Mouse (Mus musculus) stomach, postnatal 0 days (tissue): Measurements from ENCODE around the gene Ucp2. TPM values are rescaled to one million over a fixed set of nuclear protein-coding genes. Genes with fewer than 3 reads are reported as not detected.

ENCODE experiments used
- ATAC-seq: fragments of 200-750 bp; cut with Nextera tagmentation; 2 replicates; pipeline ENCODE4 v1.8.0; 2017; ENCODE audit not compliant: low FRiP score, low TSS enrichment
- DNase-seq: peaks from one replicate; pipeline ENCODE4 v3.0.0-alpha.2; 2016; ENCODE audit warnings: low spot score
- H3K27ac ChIP-seq: fragments of 300-500 bp; sonication (generic); replicated peaks from 2 replicates; pipeline ENCODE4 v1.5.1; 2014; ENCODE audit warnings: mild to moderate bottlenecking, control low read depth
- H3K27me3 ChIP-seq: fragments of 300-500 bp; sonication (generic); 2 replicates; pipeline ENCODE4 v1.6.1; 2014; ENCODE audit warnings: low read length; ENCODE audit not compliant: control insufficient read depth, insufficient read depth
- H3K36me3 ChIP-seq: fragments of 300-500 bp; sonication (generic); 2 replicates; pipeline ENCODE4 v1.6.1; 2014; ENCODE audit warnings: low read length, mixed read lengths; ENCODE audit not compliant: control insufficient read depth, insufficient read depth
- H3K4me1 ChIP-seq: fragments of 300-500 bp; sonication (generic); replicated peaks from 2 replicates; pipeline ENCODE4 v1.6.1; 2014; ENCODE audit warnings: antibody characterized with exemption; ENCODE audit not compliant: control insufficient read depth, insufficient read depth
- H3K4me2 ChIP-seq: fragments of 300-500 bp; sonication (generic); replicated peaks from 2 replicates; pipeline ENCODE4 v1.6.1; 2014; ENCODE audit warnings: low read depth, mild to moderate bottlenecking, control low read depth, moderate library complexity
- H3K4me3 ChIP-seq: fragments of 300-500 bp; sonication (generic); 2 replicates; pipeline ENCODE4 v1.5.1; 2014; ENCODE audit warnings: low read depth, low read length, control low read depth
- H3K9ac ChIP-seq: fragments of 300-500 bp; sonication (generic); 2 replicates; pipeline ENCODE4 v1.6.1; 2014; ENCODE audit warnings: mild to moderate bottlenecking, low read length, control low read depth, mixed read lengths
- H3K9me3 ChIP-seq: fragments of 300-500 bp; sonication (generic); 2 replicates; pipeline ENCODE4 v1.6.1; 2016; ENCODE audit warnings: low read length; ENCODE audit not compliant: control insufficient read depth
- CTCF ChIP-seq: IDR thresholded peaks from 2 replicates; pipeline ENCODE4 v1.5.1; 2016; ENCODE audit warnings: antibody characterized with exemption, low read depth, mild to moderate bottlenecking, moderate library complexity
- EP300 ChIP-seq: optimal IDR thresholded peaks from 2 replicates; pipeline ENCODE3; 2016; ENCODE audit warnings: antibody characterized with exemption
- WGBS: fragments of 180-500 bp; shearing (Covaris S2); extraction: QIAGEN DNeasy Blood & Tissue Kit; methylation state at CpG from one replicate; pipeline ENCODE4 v1.1.7; 2014; 5-methylcytosine and 5-hydroxymethylcytosine counted together
- polyA plus RNA-seq: library from polyadenylated mRNA; unstranded; fragments of >200 nt; fragmentation: Nextera tagmentation; extraction: Ambion mirVana; gene quantifications from 2 replicates; pipeline ENCODE4 v1.2.1, GENCODE M21; 2015

The Ucp2 gene
- polyA plus RNA-seq, 1 experiment from 2014 or later = 618 TPM

GRCm38 (mm10) chr7:100506494-100506893, 13.4 kb downstream of the Ucp2 start:
- no peak overlapping the region for H3K4me3 ChIP-seq
- DNase-seq (no peak), ATAC-seq (no peak; the same call in 1 of the 2 replicates)
- H3K27ac ChIP-seq = no peak overlapping the region
- no peaks in the 10 kb centered on the region for H3K9me3 ChIP-seq
- H3K4me1 ChIP-seq = no peaks in the 10 kb centered on the region
- no peak overlapping the region for H3K9ac ChIP-seq
- H3K36me3 ChIP-seq = no peaks in the 10 kb centered on the region
- no peaks in the 10 kb centered on the region for H3K27me3 ChIP-seq
- no peak overlapping the region for H3K4me2 ChIP-seq
- WGBS = 66% methylated on average over 4 of the region's 4 CpGs
- TF ChIP-seq CTCF = no peak
- TF ChIP-seq EP300 = no peak

- no peak for TF ChIP-seq CTCF
- TF ChIP-seq EP300 = no peak
- DNase-seq (no peak), ATAC-seq (no peak)
- H3K4me2 ChIP-seq = no peak overlapping the region
- no peaks in the 10 kb centered on the region for H3K4me1 ChIP-seq
- H3K27me3 ChIP-seq = no peaks in the 10 kb centered on the region
- H3K9ac ChIP-seq = no peak overlapping the region
- H3K27ac ChIP-seq = no peak overlapping the region
- no peaks in the 10 kb centered on the region for H3K36me3 ChIP-seq
- WGBS = 53% methylated on average over 3 of the region's 3 CpGs
- H3K4me3 ChIP-seq = no peak overlapping the region
- no peaks in the 10 kb centered on the region for H3K9me3 ChIP-seq
Measured at GRCm38 (mm10) chr7:100508670-100509069, 15.5 kb downstream of the Ucp2 start.

- Histone ChIP-seq H3K4me1 (no peaks in the 10 kb centered on the region), H3K4me2 (no peak overlapping the region), H3K36me3 (no peaks in the 10 kb centered on the region), H3K27me3 (no peaks in the 10 kb centered on the region), H3K9me3 (no peaks in the 10 kb centered on the region), H3K27ac (no peak overlapping the region), H3K4me3 (no peak overlapping the region), H3K9ac (no peak overlapping the region)
- WGBS = 74% methylated on average over 8 of the region's 8 CpGs
- ATAC-seq (peak; percentile 36; the same call in 1 of the 2 replicates), DNase-seq (peak; percentile 35)
- TF ChIP-seq CTCF = no peak
- TF ChIP-seq EP300 = no peak
Measured at GRCm38 (mm10) chr7:100511602-100512001, 18.5 kb downstream of the Ucp2 start.

GRCm38 (mm10) chr7:100514573-100514972, 21.4 kb downstream of the Ucp2 start, which contains the start of gene Dnajb13:
Gene Dnajb13, minus strand, starts transcription at chr7:100514960.
- TF ChIP-seq EP300 (no peak), CTCF (no peak)
- H3K4me1 ChIP-seq = no peaks in the 10 kb centered on the region
- WGBS = 46% methylated on average over 11 of the region's 11 CpGs
- ATAC-seq (peak; percentile 52), DNase-seq (peak; percentile 24)
- H3K9me3 ChIP-seq = no peaks in the 10 kb centered on the region
- no peaks in the 10 kb centered on the region for H3K27me3 ChIP-seq
- no peaks in the 10 kb centered on the region for H3K36me3 ChIP-seq
- no peak within 1 kb of the TSS for H3K9ac ChIP-seq
- H3K4me2 ChIP-seq = no peak within 1 kb of the TSS
- no peak within 1 kb of the TSS for H3K4me3 ChIP-seq
- no peak within 1 kb of the TSS for H3K27ac ChIP-seq

GRCm38 (mm10) chr7:100520204-100520603, 27.1 kb downstream of the Ucp2 start:
- Histone ChIP-seq H3K36me3 (no peaks in the 10 kb centered on the region), H3K27me3 (no peaks in the 10 kb centered on the region), H3K27ac (no peak overlapping the region), H3K4me1 (no peaks in the 10 kb centered on the region), H3K4me2 (no peak overlapping the region), H3K9me3 (no peaks in the 10 kb centered on the region), H3K4me3 (no peak overlapping the region), H3K9ac (no peak overlapping the region)
- 40% methylated on average over 7 of the region's 7 CpGs for WGBS
- peak; percentile 51; the same call in 1 of the 2 replicates for ATAC-seq
- peak; percentile 44 for DNase-seq
- no peak for TF ChIP-seq EP300
- TF ChIP-seq CTCF = no peak

- WGBS = 21% methylated on average over 10 of the region's 10 CpGs
- H3K4me2 ChIP-seq = peak overlapping the region; percentile 17; the same call in 1 of the 2 replicates
Measured at GRCm38 (mm10) chr7:100520663-100521285, 27.6 kb downstream of the Ucp2 start.

More at GRCm38 (mm10) chr7:100520663-100521285, 27.6 kb downstream of the Ucp2 start:
- Histone ChIP-seq H3K4me3 (no peak overlapping the region), H3K4me1 (no peaks in the 10 kb centered on the region), H3K9ac (no peak overlapping the region), H3K9me3 (no peaks in the 10 kb centered on the region), H3K27ac (no peak overlapping the region), H3K27me3 (no peaks in the 10 kb centered on the region), H3K36me3 (no peaks in the 10 kb centered on the region)
- ATAC-seq = peak; percentile 60; the same call in 1 of the 2 replicates
- TF ChIP-seq CTCF = peak; percentile 97
- no peak for TF ChIP-seq EP300
- peak; percentile 90 for DNase-seq
